Mouse (Mus musculus) adrenal gland, postnatal 10 days (tissue): ENCODE results near the gene Calml3. TPM values are rescaled to one million over a fixed set of nuclear protein-coding genes. Genes with fewer than 3 reads are reported as not detected.
A peak's percentile ranks its signal among the peaks of the same experiment; 100 is the strongest.

Experiments used
- DNase-seq: peaks from one replicate; pipeline ENCODE4 v3.0.0; 2021; ENCODE audit warnings: mixed read lengths
- total RNA-seq, 2 experiments: library from RNA; stranded (reverse); gene quantifications; 2 replicates each; pipeline ENCODE4 v1.2.3; 2021

Gene Calml3
- total RNA-seq, 2 experiments from 2014 or later = not detected

GRCm38 (mm10) chr13:3779575-3780226, 24.4 kb downstream of the Calml3 start:
- no peak for DNase-seq

- peak; percentile 71 for DNase-seq
Observed at GRCm38 (mm10) chr13:3778591-3779364, 25.3 kb downstream of the Calml3 start.

GRCm38 (mm10) chr13:3777216-3777912, 26.8 kb downstream of the Calml3 start:
- no peak for DNase-seq

DNA sequence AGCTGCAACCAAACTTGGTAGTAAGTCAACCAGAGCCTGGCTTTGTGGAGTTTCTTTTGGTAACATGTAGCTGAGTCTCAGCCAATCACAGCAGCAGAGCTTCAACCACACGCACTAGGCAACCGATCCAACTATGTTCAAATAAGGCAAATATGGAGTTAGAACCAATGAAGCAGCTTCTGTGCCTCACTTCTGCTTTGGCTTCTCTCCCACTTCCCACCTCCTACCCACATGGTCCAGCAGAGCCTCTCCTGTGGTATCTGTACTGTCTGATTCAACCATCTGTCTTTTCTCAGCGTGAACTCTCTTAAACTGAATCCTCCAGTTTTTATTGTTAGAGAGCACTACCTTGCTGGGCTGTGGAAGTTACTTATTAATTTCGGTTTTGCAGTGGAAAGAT, 27.7 kb downstream of the Calml3 start:
- no peak for DNase-seq

GRCm38 (mm10) chr13:3774991-3775390, 29.1 kb downstream of the Calml3 start:
- no peak for DNase-seq

- DNase-seq = peak; percentile 31
Observed at GRCm38 (mm10) chr13:3774280-3774679, 29.8 kb downstream of the Calml3 start.

DNA sequence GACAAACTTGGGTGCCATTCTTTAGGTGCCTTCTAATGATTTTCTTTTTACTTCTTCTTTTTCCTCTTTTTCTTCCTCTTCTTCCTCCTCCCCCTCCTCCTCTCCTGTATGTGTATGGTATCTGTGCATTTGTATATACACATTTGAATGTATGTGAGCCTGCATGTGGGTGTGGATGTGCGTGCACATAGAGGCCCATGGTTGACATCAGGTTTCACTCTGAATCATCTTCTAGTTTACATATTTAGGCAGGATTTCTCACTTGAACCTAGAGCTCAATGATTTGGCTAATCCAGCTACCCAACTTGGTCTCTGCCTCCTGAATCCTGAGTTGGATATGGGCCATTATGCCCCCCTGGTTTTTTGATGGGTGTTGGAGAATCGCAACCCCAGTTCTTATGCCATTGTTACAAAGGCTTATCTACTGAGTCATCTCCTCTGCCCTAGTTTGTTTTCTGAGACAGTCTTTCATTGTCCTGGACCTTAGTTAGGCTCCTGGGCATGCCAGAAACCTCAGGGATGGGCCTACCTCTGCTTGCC, 30.9 kb downstream of the Calml3 start:
- DNase-seq = no peak

- no peak for DNase-seq
Observed at GRCm38 (mm10) chr13:3771221-3771620, 32.9 kb downstream of the Calml3 start.

DNA sequence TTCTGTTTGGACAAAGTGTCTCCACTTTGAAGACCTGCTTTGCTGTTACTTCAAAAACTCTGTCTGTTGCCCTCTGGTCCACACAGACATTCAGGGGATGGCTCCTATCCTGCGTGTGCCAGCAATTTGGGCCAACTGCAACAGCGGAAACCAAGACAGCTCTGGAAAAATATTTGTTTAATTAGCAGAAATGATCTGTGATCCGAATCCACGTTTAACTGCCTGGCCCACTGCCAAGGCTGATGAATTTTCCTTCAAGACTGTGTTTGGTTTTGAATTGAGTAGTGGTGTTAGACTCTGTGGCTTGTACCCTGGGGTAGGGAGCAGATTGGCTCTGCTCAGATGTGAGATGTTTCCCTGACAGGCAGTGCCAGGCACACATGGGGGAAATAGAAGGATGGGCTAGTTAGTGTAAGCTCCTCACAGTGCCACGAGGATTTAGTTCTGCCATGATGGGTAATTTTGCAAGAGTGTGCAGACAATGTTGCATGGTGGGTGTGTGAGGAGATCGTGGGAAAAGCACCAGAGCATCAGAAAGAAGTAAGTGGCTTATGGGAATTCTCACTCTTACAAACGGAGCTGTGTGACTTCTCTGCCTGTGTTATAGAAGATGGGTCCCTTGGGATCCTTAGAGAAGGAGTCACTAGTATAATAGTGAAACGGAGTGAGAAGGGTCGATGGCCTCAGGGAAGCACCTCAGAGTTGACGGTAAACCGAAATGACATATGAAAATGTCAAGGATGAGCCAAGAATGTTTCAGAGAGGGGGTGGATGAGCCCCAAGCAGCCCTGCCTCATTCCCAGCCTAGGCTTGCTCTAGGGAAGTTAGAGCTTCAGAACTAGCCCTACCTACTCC, 33.7 kb downstream of the Calml3 start:
- DNase-seq = peak; percentile 46

DNA sequence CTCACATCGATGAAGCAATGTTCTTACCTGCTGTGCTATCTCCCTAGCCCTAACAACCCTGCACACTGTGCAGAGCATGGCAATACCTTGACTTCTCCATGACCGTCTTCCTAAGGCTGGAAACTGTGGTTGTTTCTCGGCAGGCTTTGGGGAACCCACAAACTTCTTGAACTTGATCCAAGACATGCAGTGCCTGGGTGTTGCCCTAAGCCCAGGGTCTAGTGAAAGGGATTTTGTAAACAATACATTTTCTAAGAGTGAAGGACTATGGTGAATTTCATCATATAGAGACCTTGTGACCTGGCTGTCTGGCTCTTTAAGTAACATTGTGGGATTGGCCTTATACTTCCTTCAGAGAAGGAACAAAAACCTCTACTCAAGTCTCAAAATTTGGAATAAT, 34.6 kb downstream of the Calml3 start:
- no peak for DNase-seq

GRCm38 (mm10) chr13:3768621-3769020, 35.5 kb downstream of the Calml3 start:
- DNase-seq = peak; percentile 28

- no peak for DNase-seq
Observed at GRCm38 (mm10) chr13:3767086-3767485, 37.0 kb downstream of the Calml3 start.

- DNase-seq = no peak
Observed at GRCm38 (mm10) chr13:3765781-3766180, 38.3 kb downstream of the Calml3 start.

GRCm38 (mm10) chr13:3761131-3761530, 43.0 kb downstream of the Calml3 start:
- no peak for DNase-seq

- DNase-seq = no peak
Observed at GRCm38 (mm10) chr13:3758347-3758746, 45.8 kb downstream of the Calml3 start.

DNA sequence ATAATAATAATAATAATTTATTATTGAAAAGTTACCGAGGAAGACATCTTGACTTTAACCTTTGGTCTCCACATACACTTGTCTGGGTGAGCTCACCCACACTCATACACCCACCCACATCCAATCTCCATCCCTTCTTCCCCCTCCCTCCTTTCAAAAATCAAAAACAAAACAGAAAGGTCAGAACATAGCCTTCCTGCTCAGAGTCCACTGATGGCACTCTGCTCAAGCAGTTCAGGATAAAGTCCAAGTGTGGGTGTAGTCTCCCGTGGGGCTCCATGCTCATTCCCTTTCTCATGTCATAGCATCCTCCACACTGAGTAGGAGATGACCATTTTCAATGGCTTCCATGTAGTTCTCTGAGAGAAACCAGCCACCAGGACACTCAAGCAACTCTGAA, 50.8 kb downstream of the Calml3 start:
- no peak for DNase-seq

Other genes starting within 250 kb of the Calml3 start
- gene Fam208b, start 193.2 kb downstream of the Calml3 start, total RNA-seq = 10 to 100 TPM; 18.7 to 27.2 TPM
- 10 to 100 TPM; 11.1 to 12.4 TPM for gene Asb13, start 170.3 kb downstream of the Calml3 start, total RNA-seq
- gene Calm4, start 33.4 kb upstream of the Calml3 start, total RNA-seq = not detected
- not detected for gene Calm5, start 49.9 kb upstream of the Calml3 start, total RNA-seq
- 10 to 100 TPM; 56.1 to 98.2 TPM for gene Net1, start 113.9 kb upstream of the Calml3 start, total RNA-seq
- gene Tubal3, start 114.0 kb upstream of the Calml3 start, total RNA-seq = not detected
- gene Ucn3, start 141.0 kb upstream of the Calml3 start, total RNA-seq = not detected
- gene Akr1c14, start 244.7 kb upstream of the Calml3 start, total RNA-seq = 10 to 100 TPM; 18.1 to 35.3 TPM